Mouse (Mus musculus): ENCODE results near the gene Gfra1. TPM values are rescaled to one million over a fixed set of nuclear protein-coding genes. Genes with fewer than 3 reads are reported as not detected.

Gfra1 gene
- polyA plus RNA-seq, 1 experiment from 2014 or later, result 40.4 TPM

DNA sequence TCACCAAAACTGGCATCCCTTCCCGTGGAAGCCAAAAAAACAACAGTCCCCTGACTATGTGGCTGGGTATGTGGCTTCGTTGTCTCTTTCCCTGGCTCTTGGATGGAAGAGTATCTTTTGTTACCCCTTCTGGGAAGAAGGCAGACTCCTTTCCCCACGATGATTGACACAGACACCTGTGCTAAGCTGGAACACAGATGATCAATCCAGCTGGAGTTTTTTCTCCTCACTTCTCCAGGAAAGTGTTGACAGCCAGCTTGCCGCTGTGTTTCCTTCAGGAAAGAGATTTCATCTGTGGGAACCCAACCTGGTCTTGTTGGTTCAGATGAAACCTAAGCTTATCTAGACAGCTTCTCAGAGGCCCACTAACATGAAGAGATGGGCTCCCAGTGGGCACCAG, 40.5 kb downstream of the Gfra1 start:
- H3K9ac ChIP-seq (ENCODE audit: low read length), result no peak overlapping the region
- ATAC-seq (ENCODE audit: insufficient read depth, low FRiP score, low TSS enrichment), result no peak
- 85% methylated on average over 4 of the region's 4 CpGs for WGBS

DNA sequence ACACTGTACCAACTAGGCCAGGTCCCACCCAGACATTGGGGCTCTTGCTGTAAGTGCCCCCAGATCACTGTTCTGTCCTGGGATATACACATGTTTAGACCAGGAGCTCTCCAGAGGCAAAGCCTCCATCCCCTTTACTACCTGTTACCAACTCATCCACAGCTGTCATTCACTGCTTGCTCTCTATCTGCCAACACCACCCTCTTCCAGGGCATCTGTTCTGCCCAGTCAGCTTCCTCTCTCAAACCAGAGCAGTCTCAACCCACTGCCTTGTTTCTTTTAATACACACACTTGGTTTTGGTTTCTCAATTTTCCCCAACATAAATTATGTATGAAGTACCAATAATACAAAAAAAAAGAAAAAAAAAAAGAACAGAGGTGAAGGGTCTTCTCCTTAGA, 41.0 kb downstream of the Gfra1 start:
- Histone ChIP-seq H3K27ac (ENCODE audit: low read depth, low read length) (no peak overlapping the region), H3K36me3 (ENCODE audit: control insufficient read depth, insufficient read depth, low read length) (no peaks in the 10 kb centered on the region), H3K4me1 (ENCODE audit: control insufficient read depth, insufficient read depth, low read length) (no peaks in the 10 kb centered on the region), H3K9ac (ENCODE audit: low read length) (no peak overlapping the region), H3K4me2 (ENCODE audit: low read depth) (no peak overlapping the region), H3K9me3 (ENCODE audit: control insufficient read depth, low read length) (no peaks in the 10 kb centered on the region), H3K4me3 (ENCODE audit: low read depth, low read length) (no peak overlapping the region), H3K27me3 (ENCODE audit: control insufficient read depth, insufficient read depth, low read length) (no peaks in the 10 kb centered on the region)
- ATAC-seq (ENCODE audit: insufficient read depth, low FRiP score, low TSS enrichment) (no peak), DNase-seq (ENCODE audit: low spot score) (no peak)

More for the DNA sequence above, 40.5 kb downstream of the Gfra1 start:
- Histone ChIP-seq H3K4me1 (ENCODE audit: control insufficient read depth, insufficient read depth, low read length) (no peaks in the 10 kb centered on the region), H3K9me3 (ENCODE audit: control insufficient read depth, low read length) (no peaks in the 10 kb centered on the region), H3K27me3 (ENCODE audit: control insufficient read depth, insufficient read depth, low read length) (no peaks in the 10 kb centered on the region), H3K27ac (ENCODE audit: low read depth, low read length) (no peak overlapping the region), H3K4me2 (ENCODE audit: low read depth) (no peak overlapping the region), H3K4me3 (ENCODE audit: low read depth, low read length) (no peak overlapping the region), H3K36me3 (ENCODE audit: control insufficient read depth, insufficient read depth, low read length) (no peaks in the 10 kb centered on the region)
- DNase-seq (ENCODE audit: low spot score), result no peak

- H3K4me3 ChIP-seq (ENCODE audit: low read depth, low read length), result no peak overlapping the region
- DNase-seq (ENCODE audit: low spot score), result peak; percentile 57
- no peaks in the 10 kb centered on the region for H3K9me3 ChIP-seq (ENCODE audit: control insufficient read depth, low read length)
- H3K27me3 ChIP-seq (ENCODE audit: control insufficient read depth, insufficient read depth, low read length), result no peaks in the 10 kb centered on the region
- no peak overlapping the region for H3K4me2 ChIP-seq (ENCODE audit: low read depth)
- no peak overlapping the region for H3K9ac ChIP-seq (ENCODE audit: low read length)
- no peak for ATAC-seq (ENCODE audit: insufficient read depth, low FRiP score, low TSS enrichment)
- no peaks in the 10 kb centered on the region for H3K36me3 ChIP-seq (ENCODE audit: control insufficient read depth, insufficient read depth, low read length)
- WGBS, result 40% methylated on average over 8 of the region's 8 CpGs
- no peak overlapping the region for H3K27ac ChIP-seq (ENCODE audit: low read depth, low read length)
- no peaks in the 10 kb centered on the region for H3K4me1 ChIP-seq (ENCODE audit: control insufficient read depth, insufficient read depth, low read length)
Measured at GRCm38 (mm10) chr19:58413290-58413689, 42.4 kb downstream of the Gfra1 start.

DNA sequence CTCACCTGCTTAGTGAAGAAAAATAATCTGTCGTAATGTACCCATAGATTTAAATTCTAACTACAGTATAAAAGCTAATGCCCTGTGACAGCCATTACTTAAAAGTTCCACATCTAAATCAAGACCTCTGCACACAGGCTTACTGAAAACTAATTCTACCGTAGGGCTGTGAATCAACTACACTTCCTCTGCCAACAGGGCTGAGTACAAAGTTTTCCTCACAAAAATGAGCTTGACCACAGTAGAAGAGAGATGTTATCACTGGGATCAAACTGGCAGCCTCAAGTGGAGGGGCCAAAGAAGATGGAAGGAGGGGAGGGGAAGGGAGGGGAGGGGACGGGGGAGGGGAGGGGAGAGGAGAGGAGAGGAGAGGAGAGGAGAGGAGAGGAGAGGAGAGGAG, 42.9 kb downstream of the Gfra1 start:
- Histone ChIP-seq H3K9me3 (ENCODE audit: control insufficient read depth, low read length) (no peaks in the 10 kb centered on the region), H3K4me1 (ENCODE audit: control insufficient read depth, insufficient read depth, low read length) (no peaks in the 10 kb centered on the region), H3K9ac (ENCODE audit: low read length) (no peak overlapping the region), H3K27me3 (ENCODE audit: control insufficient read depth, insufficient read depth, low read length) (no peaks in the 10 kb centered on the region), H3K36me3 (ENCODE audit: control insufficient read depth, insufficient read depth, low read length) (no peaks in the 10 kb centered on the region), H3K27ac (ENCODE audit: low read depth, low read length) (no peak overlapping the region), H3K4me2 (ENCODE audit: low read depth) (no peak overlapping the region), H3K4me3 (ENCODE audit: low read depth, low read length) (no peak overlapping the region)
- 66% methylated on average over 2 of the region's 3 CpGs for WGBS
- DNase-seq (ENCODE audit: low spot score) (no peak), ATAC-seq (ENCODE audit: insufficient read depth, low FRiP score, low TSS enrichment) (no peak)

GRCm38 (mm10) chr19:58406726-58407125, 49.0 kb downstream of the Gfra1 start:
- Histone ChIP-seq H3K27me3 (ENCODE audit: control insufficient read depth, insufficient read depth, low read length) (no peaks in the 10 kb centered on the region), H3K27ac (ENCODE audit: low read depth, low read length) (no peak overlapping the region), H3K9me3 (ENCODE audit: control insufficient read depth, low read length) (no peaks in the 10 kb centered on the region), H3K4me1 (ENCODE audit: control insufficient read depth, insufficient read depth, low read length) (no peaks in the 10 kb centered on the region), H3K4me2 (ENCODE audit: low read depth) (no peak overlapping the region), H3K36me3 (ENCODE audit: control insufficient read depth, insufficient read depth, low read length) (no peaks in the 10 kb centered on the region), H3K9ac (ENCODE audit: low read length) (no peak overlapping the region), H3K4me3 (ENCODE audit: low read depth, low read length) (no peak overlapping the region)
- DNase-seq (ENCODE audit: low spot score), result no peak
- ATAC-seq (ENCODE audit: insufficient read depth, low FRiP score, low TSS enrichment), result no peak

DNA sequence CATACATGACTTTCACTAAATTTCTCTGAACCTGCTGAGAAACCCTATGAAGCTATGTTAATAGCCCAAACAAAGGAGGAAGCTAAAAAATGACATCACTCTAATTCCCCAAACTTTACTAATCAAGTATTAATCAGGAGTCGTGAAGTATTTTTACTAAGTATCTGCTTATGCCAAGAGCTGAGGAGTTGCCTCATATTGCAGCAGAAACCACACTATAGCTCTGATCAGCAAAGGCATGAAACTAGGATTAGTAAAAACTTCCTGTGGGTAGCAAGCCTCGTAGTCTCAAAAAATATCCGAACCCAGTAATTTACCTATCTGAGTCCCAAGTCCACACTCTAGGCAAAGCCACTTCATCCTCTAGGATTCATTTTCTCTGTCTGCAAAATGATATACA, 55.5 kb downstream of the Gfra1 start:
- H3K4me2 ChIP-seq (ENCODE audit: low read depth), result no peak overlapping the region
- no peak overlapping the region for H3K9ac ChIP-seq (ENCODE audit: low read length)
- H3K9me3 ChIP-seq (ENCODE audit: control insufficient read depth, low read length), result no peaks in the 10 kb centered on the region
- no peaks in the 10 kb centered on the region for H3K27me3 ChIP-seq (ENCODE audit: control insufficient read depth, insufficient read depth, low read length)
- H3K4me1 ChIP-seq (ENCODE audit: control insufficient read depth, insufficient read depth, low read length), result peaks cover 12% of the 10 kb centered on the region; the same call in 1 of the 2 replicates
- no peak overlapping the region for H3K27ac ChIP-seq (ENCODE audit: low read depth, low read length)
- ATAC-seq (ENCODE audit: insufficient read depth, low FRiP score, low TSS enrichment) (no peak), DNase-seq (ENCODE audit: low spot score) (no peak)
- 94% methylated on average over 3 of the region's 3 CpGs for WGBS
- no peaks in the 10 kb centered on the region for H3K36me3 ChIP-seq (ENCODE audit: control insufficient read depth, insufficient read depth, low read length)
- H3K4me3 ChIP-seq (ENCODE audit: low read depth, low read length), result no peak overlapping the region

GRCm38 (mm10) chr19:58399166-58399565, 56.5 kb downstream of the Gfra1 start:
- Histone ChIP-seq H3K27ac (ENCODE audit: low read depth, low read length) (no peak overlapping the region), H3K9ac (ENCODE audit: low read length) (no peak overlapping the region), H3K4me3 (ENCODE audit: low read depth, low read length) (no peak overlapping the region), H3K9me3 (ENCODE audit: control insufficient read depth, low read length) (no peaks in the 10 kb centered on the region), H3K27me3 (ENCODE audit: control insufficient read depth, insufficient read depth, low read length) (no peaks in the 10 kb centered on the region), H3K36me3 (ENCODE audit: control insufficient read depth, insufficient read depth, low read length) (no peaks in the 10 kb centered on the region), H3K4me2 (ENCODE audit: low read depth) (no peak overlapping the region), H3K4me1 (ENCODE audit: control insufficient read depth, insufficient read depth, low read length) (peaks cover 12% of the 10 kb centered on the region; the same call in 1 of the 2 replicates)
- WGBS, result 88% methylated on average over 6 of the region's 6 CpGs
- ATAC-seq (ENCODE audit: insufficient read depth, low FRiP score, low TSS enrichment), result no peak
- DNase-seq (ENCODE audit: low spot score), result no peak

DNA sequence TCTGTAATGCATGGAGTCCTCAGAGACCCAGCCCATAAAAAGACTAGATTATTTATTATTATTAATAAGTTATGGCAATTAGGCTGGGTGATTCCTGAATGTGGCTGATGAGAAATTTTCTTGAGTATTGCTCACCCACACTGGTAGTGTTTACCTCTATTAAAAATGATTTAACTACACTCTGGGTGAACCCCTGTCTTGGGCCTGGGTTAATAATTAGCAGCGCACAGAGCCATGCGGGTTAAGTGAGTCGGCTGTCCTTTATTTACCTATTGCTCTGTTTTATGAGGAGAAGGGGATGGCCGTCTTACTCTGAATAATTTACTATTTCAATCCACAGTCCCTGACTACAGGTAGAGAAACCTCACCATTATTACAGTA, 59.1 kb downstream of the Gfra1 start:
- no peak overlapping the region for H3K4me3 ChIP-seq (ENCODE audit: low read depth, low read length)
- no peaks in the 10 kb centered on the region for H3K9me3 ChIP-seq (ENCODE audit: control insufficient read depth, low read length)
- H3K27ac ChIP-seq (ENCODE audit: low read depth, low read length), result peak overlapping the region; percentile 77
- 46% methylated on average over 4 of the region's 4 CpGs for WGBS
- no peaks in the 10 kb centered on the region for H3K27me3 ChIP-seq (ENCODE audit: control insufficient read depth, insufficient read depth, low read length)
- peaks cover 12% of the 10 kb centered on the region; the same call in 1 of the 2 replicates for H3K4me1 ChIP-seq (ENCODE audit: control insufficient read depth, insufficient read depth, low read length)
- H3K9ac ChIP-seq (ENCODE audit: low read length), result no peak overlapping the region
- H3K4me2 ChIP-seq (ENCODE audit: low read depth), result no peak overlapping the region
- ATAC-seq (ENCODE audit: insufficient read depth, low FRiP score, low TSS enrichment) (no peak), DNase-seq (ENCODE audit: low spot score) (no peak)
- no peaks in the 10 kb centered on the region for H3K36me3 ChIP-seq (ENCODE audit: control insufficient read depth, insufficient read depth, low read length)

DNA sequence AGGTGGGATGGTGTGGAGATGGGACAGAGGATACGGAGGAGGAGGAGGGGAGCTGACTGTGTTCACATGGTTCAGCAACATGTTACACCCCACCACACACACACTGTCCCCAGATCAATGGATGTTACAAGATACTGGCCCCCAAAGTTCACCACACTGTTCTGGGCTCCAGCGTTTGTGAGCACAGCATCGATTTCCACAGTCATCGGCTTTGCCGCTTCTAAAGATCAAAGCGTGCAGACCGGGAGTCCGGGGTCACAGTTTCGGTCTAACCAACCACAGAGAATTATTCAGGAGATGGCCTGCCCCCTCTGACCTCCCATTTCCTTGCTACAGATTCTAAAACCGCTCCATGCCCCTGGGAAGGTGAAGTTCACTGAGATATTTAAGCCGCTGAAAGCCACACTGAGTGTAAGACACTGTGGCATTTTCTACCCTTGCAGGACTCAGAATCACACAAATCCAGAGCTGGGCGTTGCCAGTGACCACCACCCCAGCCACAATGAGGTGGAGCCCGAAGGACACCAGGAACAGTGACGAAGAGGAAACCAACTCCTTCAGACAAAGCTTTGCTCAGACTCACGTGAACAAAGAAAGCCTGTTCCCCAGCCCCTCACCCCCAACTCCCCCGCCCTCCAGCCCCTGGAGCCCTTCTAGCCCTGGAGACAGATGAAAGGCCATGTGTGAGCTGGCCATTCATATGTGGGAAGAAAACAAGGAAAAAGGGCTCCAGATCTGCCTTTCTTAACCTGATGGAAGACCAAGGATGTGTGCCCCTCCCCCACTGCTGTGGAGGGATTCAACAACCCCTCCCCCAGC, 59.7 kb downstream of the Gfra1 start:
- 0 out of 2 replicates have a peak overlapping the region, but pooled peaks have one; percentile 16 for H3K9ac ChIP-seq (ENCODE audit: low read length)

More for the DNA sequence above, 59.7 kb downstream of the Gfra1 start:
- ATAC-seq (ENCODE audit: insufficient read depth, low FRiP score, low TSS enrichment) (no peak), DNase-seq (ENCODE audit: low spot score) (peak; percentile 62)
- Histone ChIP-seq H3K4me1 (ENCODE audit: control insufficient read depth, insufficient read depth, low read length) (peaks cover 12% of the 10 kb centered on the region; the same call in 1 of the 2 replicates), H3K9me3 (ENCODE audit: control insufficient read depth, low read length) (no peaks in the 10 kb centered on the region), H3K4me2 (ENCODE audit: low read depth) (no peak overlapping the region), H3K36me3 (ENCODE audit: control insufficient read depth, insufficient read depth, low read length) (no peaks in the 10 kb centered on the region), H3K4me3 (ENCODE audit: low read depth, low read length) (no peak overlapping the region), H3K27ac (ENCODE audit: low read depth, low read length) (peak overlapping the region; percentile 77), H3K27me3 (ENCODE audit: control insufficient read depth, insufficient read depth, low read length) (no peaks in the 10 kb centered on the region)
- WGBS, result 45% methylated on average over 16 of the region's 16 CpGs

Measured in neural tube, embryonic 11.5 days (tissue).